Mouse (Mus musculus) heart, adult 2 months (tissue): ENCODE measurements around the gene Mrgprd.

ENCODE experiments used
- CTCF ChIP-seq: fragments of 200-600 bp; IDR thresholded peaks from 2 replicates; pipeline ENCODE4 v1.8.1; 2022; ENCODE audit warnings: antibody characterized with exemption, mild to moderate bottlenecking, moderate library complexity
- EP300 ChIP-seq: fragments of 200-500 bp; IDR thresholded peaks from 2 replicates; pipeline ENCODE4 v1.6.1; 2011; ENCODE audit warnings: low read depth, low read length, control low read depth; ENCODE audit not compliant: insufficient read depth
- POLR2A ChIP-seq: fragments of 200-500 bp; IDR thresholded peaks from 2 replicates; pipeline ENCODE4 v1.6.1; 2011; ENCODE audit warnings: mild to moderate bottlenecking, low read depth, low read length, control low read depth; ENCODE audit not compliant: insufficient read depth

DNA sequence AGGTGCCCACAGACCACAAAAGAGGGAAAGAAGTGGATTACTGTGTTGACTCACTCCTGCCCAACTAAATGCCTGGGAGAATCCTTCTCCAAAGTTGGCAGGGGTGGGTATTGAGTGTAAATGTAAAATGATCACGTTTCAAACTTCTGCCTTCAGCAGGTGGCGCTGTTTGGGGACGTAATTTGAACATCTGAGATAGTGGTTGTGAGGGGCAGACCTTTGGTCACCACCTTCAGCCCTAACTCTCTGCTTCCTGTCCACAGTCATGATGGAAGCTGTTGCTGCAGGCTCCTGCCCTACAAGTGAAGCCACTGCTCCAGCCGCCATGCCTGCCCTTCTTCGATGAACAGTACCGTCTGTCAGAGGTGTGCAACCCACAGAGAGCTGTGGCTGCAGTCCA, 20.8 kb upstream of the Mrgprd start:
- TF ChIP-seq POLR2A (no peak), CTCF (peak; percentile 58), EP300 (no peak)
